Mouse (Mus musculus) liver, adult (tissue): Measurements from ENCODE around the gene Ica1.

ENCODE experiments used
- GATA4 ChIP-seq: IDR thresholded peaks from 2 replicates; pipeline ENCODE4 v1.6.1; 2014; ENCODE audit warnings: mild to moderate bottlenecking, low read length; ENCODE audit not compliant: insufficient replicate concordance

Gene Ica1

GRCm38 (mm10) chr6:8591665-8592064 is 186.6 kb downstream of the Ica1 start:
- no peak for TF ChIP-seq GATA4

DNA sequence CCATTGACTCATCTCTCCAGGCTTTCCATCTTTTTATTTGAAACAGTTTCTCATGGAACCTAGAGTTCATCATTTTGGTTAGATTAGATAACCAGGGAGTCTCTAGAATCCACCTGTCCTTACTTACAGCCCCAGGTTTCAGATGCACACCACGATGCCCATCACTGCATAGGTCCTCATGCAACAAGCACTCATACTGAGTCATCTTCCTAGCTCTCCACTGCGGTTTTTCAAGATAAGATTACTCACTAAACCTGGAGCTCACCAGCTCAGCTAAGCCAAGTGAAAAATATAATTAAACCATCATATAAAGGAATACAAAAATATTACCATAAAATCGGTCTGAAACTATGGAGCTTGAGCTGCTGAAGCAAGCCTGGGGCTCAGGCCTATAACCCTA is 194.4 kb downstream of the Ica1 start:
- TF ChIP-seq GATA4, result no peak

DNA sequence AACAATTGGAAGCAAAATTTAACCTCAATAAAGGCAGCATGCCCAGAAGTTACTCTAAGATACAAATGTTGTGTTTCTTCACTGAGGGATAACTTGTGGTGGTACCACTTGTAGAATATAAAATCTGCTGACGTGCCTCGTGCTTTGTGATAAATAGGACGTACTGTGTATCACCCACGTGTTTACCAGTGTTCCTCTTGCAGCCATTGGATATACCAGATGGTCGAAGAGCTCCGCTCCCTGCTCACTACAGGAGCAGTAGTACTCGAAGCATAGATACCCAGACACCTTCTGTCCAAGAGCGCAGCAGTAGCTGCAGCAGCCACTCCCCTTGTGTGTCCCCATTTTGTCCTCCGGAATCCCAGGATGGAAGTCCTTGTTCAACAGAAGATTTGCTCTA is 195.9 kb downstream of the Ica1 start:
- no peak for TF ChIP-seq GATA4
